Mouse (Mus musculus) forelimb bud, embryonic 11.5 days (tissue): ENCODE measurements at regions not wholly inside any gene's neighbourhood (a gene's known extent, or its start where the extent isn't known, plus 50 kb on each side); places are given as distances from the start of the nearest gene placed in this dataset.

Source experiments
- DNase-seq: peaks from one replicate; pipeline ENCODE4 v3.0.0-alpha.2; 2012; ENCODE audit warnings: low read depth, low spot score

GRCm38 (mm10) chr15:40388806-40389205, 254.6 kb downstream of the 9330182O14Rik start:
- DNase-seq = no peak

GRCm38 (mm10) chr15:40435156-40435555, 301.0 kb downstream of the 9330182O14Rik start:
- DNase-seq = no peak

GRCm38 (mm10) chr15:40436688-40437087, 302.5 kb downstream of the 9330182O14Rik start:
- DNase-seq = no peak

DNA sequence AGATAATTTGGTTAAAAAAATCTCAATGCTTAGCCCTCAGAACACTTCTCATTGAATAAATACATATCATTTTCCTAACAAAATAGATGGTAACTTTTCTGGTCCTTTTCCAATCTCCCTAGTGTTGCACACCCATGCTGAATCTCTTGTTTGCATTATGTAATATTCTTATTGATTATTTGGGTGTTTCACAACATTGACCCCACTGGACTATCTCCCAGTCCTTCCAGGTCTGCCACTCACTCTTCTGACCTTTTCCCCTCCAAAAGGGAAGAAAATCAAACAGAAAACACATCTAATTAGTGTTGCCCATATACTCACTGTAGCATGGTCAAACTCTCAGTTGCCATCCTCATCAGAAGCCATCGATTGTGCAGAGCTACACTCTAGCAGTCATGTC, 305.7 kb downstream of the 9330182O14Rik start:
- no peak for DNase-seq

GRCm38 (mm10) chr15:40448623-40449022, 314.5 kb downstream of the 9330182O14Rik start:
- no peak for DNase-seq

DNA sequence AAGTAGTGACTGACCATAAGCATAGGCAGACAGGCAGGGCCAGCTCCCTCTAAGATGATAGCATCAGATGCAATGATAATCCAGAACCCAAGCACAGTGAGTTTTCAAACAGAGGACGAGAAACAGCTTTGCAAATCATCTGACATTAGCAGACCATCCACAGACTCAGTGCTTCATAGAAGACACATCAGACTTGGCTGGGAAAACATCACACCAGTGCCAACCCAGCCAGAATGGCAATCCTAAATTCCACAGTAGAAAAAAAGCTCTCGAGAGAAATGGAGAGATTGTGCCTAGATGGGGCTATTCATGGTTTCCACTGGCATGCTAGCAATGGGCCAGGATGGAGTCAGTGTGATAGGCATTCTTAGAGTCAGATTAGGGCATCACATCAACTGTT, 319.1 kb downstream of the 9330182O14Rik start:
- DNase-seq = no peak

DNA sequence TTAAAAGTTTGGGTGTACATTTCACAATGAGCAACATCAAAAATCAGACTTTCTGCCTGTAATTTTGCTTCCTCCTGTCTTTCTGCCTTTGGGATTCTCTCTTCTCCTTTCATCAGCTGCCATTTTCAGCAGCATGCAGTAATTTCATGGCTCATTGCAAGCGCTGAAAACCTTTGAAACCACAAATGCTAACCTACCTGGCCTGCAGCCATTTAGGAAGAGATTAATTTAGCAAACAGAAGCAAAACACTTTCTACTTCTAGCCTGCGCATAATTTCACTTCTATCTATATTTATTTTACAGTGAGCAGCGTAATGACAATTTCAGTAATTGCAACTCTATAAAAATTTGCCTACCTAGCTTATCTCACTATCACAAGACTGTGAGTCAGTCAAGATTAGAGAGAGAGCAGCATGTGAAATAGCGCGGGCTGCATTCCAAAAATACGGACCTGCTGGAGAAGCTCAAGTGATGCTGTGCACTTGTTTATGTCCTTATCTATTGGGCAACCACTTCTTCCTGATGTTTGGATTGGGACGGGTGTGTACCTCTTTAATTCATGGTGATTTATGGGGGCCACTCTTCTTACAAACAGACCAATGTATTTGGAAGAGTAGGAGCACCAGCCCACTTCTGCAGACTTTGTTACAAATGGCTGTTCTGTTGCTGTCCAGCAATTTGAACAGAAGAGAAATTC, 341.6 kb downstream of the 9330182O14Rik start:
- DNase-seq = no peak

DNA sequence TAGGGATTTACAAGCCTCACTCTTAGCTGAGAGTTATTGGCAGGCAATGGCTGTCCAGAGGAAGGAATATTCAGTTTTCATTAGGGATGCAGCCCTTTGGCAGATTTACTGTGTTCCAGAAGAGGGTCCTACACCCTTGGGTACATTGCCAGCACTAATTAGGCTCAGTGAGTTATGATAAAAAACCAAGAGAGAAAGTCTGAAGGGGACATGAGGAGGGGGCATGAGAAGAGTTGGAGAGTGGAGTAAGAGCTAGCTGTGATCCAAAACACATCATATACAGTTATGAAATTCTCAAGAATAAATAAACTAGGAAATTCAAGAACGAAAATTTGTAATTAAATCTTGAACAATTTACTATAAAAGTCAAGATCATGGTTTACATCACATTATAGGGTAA, 346.2 kb downstream of the 9330182O14Rik start:
- no peak for DNase-seq

- DNase-seq = no peak
Observed at GRCm38 (mm10) chr15:40481239-40481638, 347.1 kb downstream of the 9330182O14Rik start.

DNA sequence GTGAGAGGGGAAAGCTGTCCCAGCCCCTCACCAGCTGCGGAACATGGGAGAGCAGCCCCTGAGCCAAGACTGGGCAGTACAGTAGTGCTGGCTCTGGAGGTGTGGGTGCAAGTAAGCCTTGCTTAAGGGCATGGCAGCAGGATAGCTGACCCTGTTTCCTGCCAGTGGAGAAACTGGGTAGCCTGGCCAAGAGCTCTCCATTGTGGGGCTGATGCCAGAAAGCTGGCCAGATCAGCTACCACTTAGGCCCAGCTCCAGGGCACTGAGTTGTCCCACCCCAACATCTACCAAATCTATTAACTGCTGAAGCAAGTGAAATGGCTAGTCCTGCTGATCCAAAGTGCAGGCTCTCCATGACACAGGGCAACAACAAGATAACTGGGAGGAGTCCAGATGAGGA, 351.8 kb downstream of the 9330182O14Rik start:
- no peak for DNase-seq

- peak; percentile 76 for DNase-seq
Observed at GRCm38 (mm10) chr15:40501180-40502125, 367.3 kb downstream of the 9330182O14Rik start.

DNA sequence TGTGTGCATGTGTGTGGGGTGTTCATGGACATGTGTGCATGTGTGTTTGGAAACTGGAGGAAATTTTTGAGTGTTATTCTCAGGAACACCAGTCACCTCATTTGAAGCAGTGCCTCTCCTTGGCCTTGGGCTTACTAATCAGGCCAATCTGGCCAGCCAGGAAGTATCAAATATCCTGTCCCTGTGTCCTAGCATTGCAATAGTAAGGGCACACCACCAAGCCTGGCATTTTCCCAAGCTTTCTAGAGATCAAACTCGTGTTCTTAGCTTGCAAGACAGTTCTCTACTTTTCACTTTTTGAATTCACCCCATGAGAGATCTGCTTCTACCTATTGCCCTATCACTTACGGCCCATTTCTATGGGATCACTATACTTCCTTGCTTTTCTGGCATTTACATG, 376.7 kb downstream of the 9330182O14Rik start:
- no peak for DNase-seq

GRCm38 (mm10) chr15:40524350-40524749, 390.2 kb downstream of the 9330182O14Rik start:
- DNase-seq = no peak

DNA sequence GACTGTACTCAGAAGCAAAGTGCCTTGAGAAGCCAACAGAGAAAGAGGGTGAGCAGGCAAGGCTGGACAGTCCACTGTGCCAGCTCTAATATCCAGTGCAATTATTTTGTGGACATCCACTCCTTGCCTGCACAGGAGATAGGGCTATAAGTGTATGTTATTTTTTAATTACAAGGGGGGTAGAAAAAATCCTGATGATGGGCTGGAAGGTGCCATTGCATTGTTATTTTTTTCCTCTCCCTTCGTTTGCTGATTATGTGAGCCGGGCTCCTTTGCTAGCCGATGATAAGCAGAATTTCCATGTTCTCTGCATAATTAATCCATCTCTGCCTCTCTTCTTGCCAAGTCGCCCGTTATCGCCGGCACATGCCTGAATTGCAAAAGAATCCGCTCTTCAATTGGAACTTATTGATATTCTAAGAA, 399.3 kb downstream of the 9330182O14Rik start:
- DNase-seq = no peak

- no peak for DNase-seq
Observed at GRCm38 (mm10) chr15:40561661-40562060, 427.5 kb downstream of the 9330182O14Rik start.

DNA sequence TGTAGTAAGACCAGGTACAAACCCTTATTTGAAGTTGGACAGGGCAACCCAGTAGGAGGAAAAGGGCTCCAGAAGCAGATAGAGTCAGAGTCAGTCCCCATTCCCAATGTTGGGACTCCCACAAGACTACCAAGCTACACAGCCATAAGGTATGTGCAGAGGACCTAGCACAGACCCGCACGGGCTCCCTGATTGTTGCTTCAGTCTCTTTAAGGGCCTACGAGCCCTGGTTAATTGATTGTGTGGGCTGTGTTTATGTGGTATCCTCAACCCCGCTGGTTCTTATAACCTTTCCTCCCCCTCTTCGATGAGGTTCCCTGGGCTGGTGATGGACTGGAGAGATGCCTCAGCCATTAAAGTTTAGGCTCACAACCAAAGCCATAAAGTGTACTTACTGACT, 431.6 kb downstream of the 9330182O14Rik start:
- DNase-seq = no peak

- peak; percentile 16 for DNase-seq
Observed at GRCm38 (mm10) chr15:40566481-40566880, 432.3 kb downstream of the 9330182O14Rik start.

GRCm38 (mm10) chr15:40568701-40569100, 434.5 kb downstream of the 9330182O14Rik start:
- DNase-seq = no peak
